Mouse (Mus musculus): ENCODE measurements at regions not wholly inside any gene's neighbourhood (a gene's known extent, or its start where the extent isn't known, plus 50 kb on each side); places are given as distances from the start of the nearest gene placed in this dataset.

GRCm38 (mm10) chr10:126239536-126239935 lies 273.6 kb downstream of the Lrig3 start:
- intact Hi-C loops (cut with DNase I): no loop called here

Small RNA genes lying in the stretch of these regions (microRNA-seq; reads per million reads assigned to microRNA genes)
- 0.99 to 1.1 reads per million in 2 experiments for gene Mir378d

All from adrenal gland (tissue).